Mouse (Mus musculus): Measurements from ENCODE around the gene Nr6a1.

Gene Nr6a1

GRCm38 (mm10) chr2:38927115-38927979 is at the start of gene Nr6a1:
Gene Nr6a1, minus strand, starts transcription at chr2:38927688.
- DNase-seq, result peak; percentile 45

DNA sequence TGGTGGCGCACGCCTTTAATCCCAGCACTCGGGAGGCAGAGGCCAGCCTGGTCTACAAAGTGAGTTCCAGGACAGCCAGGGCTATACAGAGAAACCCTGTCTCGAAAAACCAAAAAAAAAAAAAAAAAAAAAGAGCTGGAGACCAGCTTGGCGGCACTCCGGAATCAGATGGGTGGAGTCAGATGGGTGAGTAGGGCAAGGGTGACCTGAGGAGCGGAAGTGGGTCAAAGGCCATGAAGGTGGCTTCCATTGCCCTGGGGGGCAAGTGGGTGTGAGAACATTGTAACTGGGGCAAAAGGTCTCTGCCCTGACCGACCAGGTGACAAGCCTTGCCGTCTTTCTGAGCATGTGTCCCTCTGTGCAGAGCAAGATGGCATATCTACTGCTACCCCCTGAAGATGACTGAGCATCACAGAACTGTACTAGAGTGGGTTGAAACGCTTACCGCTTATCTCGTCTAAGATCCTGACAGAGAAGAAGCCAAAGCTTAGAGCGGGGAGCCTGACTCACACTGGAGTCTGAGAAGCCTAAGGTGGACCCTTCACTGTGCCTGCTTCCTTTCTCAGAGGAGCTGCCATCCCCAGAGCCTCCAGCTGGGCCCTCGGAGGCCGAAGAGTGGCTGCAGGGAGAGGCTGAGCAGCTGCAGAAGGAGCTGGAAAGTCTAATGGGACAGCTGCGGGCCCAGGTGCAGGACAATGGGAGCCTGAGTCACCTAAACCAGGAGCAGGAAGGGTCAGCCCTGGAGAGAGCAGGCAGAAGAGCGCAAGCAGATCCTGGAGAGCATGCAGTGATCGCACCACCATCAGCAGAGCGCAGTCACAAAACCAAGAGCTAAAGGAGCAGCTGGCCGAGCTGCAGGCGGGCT is 48.7 kb upstream of the Nr6a1 start:
- DNase-seq, result no peak

- no peak for DNase-seq
Measured at GRCm38 (mm10) chr2:38975181-38975580, 47.7 kb upstream of the Nr6a1 start.

GRCm38 (mm10) chr2:38974171-38974570 is 46.7 kb upstream of the Nr6a1 start:
- DNase-seq, result no peak

DNA sequence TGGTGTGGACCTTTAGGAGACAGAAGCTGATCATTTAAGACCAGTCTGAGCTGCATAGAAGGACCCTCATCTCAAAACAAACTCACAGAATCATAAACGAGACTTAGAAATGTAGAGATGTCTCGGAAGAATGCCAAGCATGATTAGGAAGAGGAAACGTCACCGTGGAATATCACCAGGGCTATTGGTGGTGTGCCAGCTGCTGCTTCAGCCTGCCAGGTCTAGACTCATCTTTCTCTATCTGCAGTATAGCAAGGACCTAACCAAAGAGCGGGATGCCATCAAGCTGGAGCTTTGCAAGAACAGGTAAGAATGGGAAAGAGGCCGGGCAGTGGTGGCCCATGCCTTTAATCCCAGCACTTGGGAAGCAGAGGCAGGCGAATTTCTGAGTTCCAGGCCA is 46.2 kb upstream of the Nr6a1 start:
- no peak for DNase-seq

DNA sequence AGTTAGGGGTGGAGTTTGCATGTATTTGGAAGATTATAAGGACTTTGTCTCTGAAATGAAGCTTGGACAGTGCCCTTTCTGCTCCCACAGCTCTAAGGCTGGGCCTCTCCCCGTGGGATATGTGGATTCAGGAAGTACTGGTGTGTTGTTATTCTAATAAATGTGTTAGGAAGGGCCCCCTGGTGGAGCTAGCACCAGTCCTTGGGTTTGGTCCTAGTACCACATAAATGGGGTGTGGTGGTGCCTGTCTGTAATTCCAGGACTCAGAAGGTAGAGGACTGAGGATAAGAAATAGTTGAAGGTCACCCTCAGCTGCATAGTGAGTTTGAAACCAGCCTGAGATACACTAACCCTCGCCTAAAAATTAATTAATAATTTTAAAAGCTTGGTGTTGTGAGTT is 45.7 kb upstream of the Nr6a1 start:
- DNase-seq, result no peak

- no peak for DNase-seq
Measured at GRCm38 (mm10) chr2:38970057-38970456, 42.6 kb upstream of the Nr6a1 start.

DNA sequence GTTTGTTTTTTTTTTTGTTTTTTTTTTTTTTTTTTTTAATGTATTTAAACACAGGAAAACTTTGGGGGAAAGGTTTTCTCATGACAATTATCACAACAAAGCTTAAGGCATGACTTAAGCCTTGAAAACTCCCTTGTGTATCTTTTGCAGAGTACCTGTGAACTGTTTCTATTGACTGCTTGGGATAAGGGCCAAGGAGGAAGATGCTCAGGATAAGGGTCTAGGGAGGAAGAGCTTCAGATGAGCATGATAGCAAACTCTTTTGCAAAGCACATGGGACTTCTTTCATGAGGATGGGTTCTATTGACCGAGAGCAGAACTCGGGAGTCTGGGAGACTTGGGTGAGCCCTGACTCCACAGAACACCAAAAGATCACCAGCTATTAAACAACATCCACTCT is 42.2 kb upstream of the Nr6a1 start:
- DNase-seq, result no peak

- DNase-seq, result no peak
Measured at GRCm38 (mm10) chr2:38964198-38964597, 36.7 kb upstream of the Nr6a1 start.

GRCm38 (mm10) chr2:38957671-38958223 is 30.3 kb upstream of the Nr6a1 start:
- no peak for DNase-seq

- no peak for DNase-seq
Measured at GRCm38 (mm10) chr2:38956062-38956461, 28.6 kb upstream of the Nr6a1 start.

GRCm38 (mm10) chr2:38953152-38953883 is 25.8 kb upstream of the Nr6a1 start:
- DNase-seq, result peak; percentile 26

- peak; percentile 76 for DNase-seq
Measured at GRCm38 (mm10) chr2:38950281-38950719, 22.8 kb upstream of the Nr6a1 start.

GRCm38 (mm10) chr2:38947566-38947965 is 20.1 kb upstream of the Nr6a1 start:
- peak; percentile 25 for DNase-seq

DNA sequence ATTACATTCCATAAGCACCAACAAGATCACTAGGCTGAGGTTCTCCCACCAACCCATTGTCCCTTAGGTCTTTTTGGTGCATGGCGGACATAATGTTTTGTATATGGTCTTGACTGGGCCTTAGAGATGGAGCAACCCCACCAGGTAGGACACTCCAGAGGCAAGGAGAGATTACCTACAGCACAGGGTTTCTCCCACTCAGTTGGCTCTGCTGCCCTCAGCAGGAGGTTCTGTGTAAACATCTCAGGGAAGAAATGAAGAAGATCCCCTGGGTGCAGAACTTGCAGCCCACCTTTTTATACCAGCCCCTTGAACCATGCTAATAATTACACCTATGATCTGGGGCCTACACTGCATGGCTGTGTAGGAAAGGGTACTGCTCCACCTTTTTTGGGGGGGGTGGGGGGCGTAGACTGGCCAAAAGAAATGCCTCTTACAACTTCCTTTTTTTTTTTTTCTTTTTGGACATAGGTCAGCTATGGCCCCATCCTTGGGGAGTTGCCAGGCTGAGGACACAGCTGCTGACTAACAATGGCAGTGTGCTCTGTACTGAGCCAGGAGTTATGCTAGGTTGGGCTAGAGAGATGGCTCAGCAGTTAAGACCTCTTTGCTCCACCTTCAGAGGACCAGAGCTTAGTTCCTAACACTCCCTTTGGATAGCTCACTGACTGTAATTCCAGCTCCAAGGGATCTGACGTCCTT is 17.1 kb upstream of the Nr6a1 start:
- DNase-seq, result no peak

GRCm38 (mm10) chr2:38943977-38944376 is 16.5 kb upstream of the Nr6a1 start:
- no peak for DNase-seq

- DNase-seq, result no peak
Measured at GRCm38 (mm10) chr2:38943161-38943560, 15.7 kb upstream of the Nr6a1 start.

GRCm38 (mm10) chr2:38941898-38942297 is 14.4 kb upstream of the Nr6a1 start:
- no peak for DNase-seq

GRCm38 (mm10) chr2:38941426-38941825 is 13.9 kb upstream of the Nr6a1 start:
- no peak for DNase-seq

GRCm38 (mm10) chr2:38939047-38939446 is 11.6 kb upstream of the Nr6a1 start:
- no peak for DNase-seq

GRCm38 (mm10) chr2:38938007-38938406 is 10.5 kb upstream of the Nr6a1 start:
- no peak for DNase-seq

DNA sequence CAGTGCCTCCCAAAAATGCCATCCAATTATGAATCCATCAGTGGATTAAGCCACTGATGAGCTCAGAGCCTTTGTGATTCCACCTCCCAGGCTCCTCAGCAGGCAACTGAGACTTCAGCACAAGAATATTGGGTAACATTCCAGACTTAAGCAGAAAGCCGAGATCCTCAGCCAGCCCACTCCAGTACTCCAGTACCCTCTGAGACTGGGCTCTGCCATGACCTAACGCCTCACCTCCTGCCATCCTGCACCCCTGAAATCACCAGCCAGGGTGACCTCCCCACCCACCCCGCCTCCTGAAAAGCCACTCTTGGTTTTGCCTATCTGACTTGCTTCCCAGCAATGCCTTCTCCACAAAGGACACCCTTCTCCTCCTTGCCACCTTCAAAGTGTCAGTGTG is 9.9 kb upstream of the Nr6a1 start:
- no peak for DNase-seq

Measured in kidney, adult 11 months (tissue).